Mouse (Mus musculus): ENCODE results near the gene Dynlt1b. TPM values are rescaled to one million over a fixed set of nuclear protein-coding genes. Genes with fewer than 3 reads are reported as not detected.
"Not testable (repeated sequence)": the region's sequence is repeated elsewhere in the genome, so short reads cannot be mapped to it uniquely, and the experiment has no call there.

Dynlt1b gene
- total and polyA plus RNA-seq, 2 experiments from 2014 or later = 264 to 558 TPM

DNA sequence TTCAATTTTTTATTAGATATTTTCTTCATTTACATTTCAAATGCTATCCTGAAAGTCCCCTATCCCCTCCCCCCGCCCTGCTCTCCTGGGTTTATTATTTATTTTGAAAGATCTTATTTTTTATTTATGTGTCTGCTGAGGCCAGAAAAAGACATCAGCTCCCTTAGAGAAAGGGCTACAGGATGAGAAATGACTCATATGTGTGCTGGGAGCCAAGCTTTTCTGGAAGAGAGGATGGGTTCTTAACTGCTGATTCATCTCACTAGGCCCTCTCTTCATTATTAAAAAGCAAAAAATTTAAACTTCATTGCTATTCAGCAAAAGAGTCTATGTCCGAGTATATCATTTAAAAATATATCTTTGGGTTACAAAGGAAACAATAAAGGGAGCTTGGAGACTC, 986 bp upstream of the Dynlt1b start:
- not testable (repeated sequence) for H3K4me3 ChIP-seq (ENCODE audit: low read depth, low read length); H3K9me3 ChIP-seq (replicated peaks; ENCODE audit: control insufficient read depth, low read length); H3K27me3 ChIP-seq (ENCODE audit: control insufficient read depth, insufficient read depth, low read length); H3K36me3 ChIP-seq (replicated peaks; ENCODE audit: control insufficient read depth, insufficient read depth, low read length); H3K4me2 ChIP-seq (ENCODE audit: low read depth, low read length); ATAC-seq (ENCODE audit: insufficient read depth, low read depth); H3K4me1 ChIP-seq (ENCODE audit: control insufficient read depth, insufficient read depth); H3K9ac ChIP-seq (replicated peaks; ENCODE audit: low read depth, low read length)
- peak overlapping the region; percentile 51; the same call in 1 of the 2 replicates for H3K27ac ChIP-seq (ENCODE audit: low read depth)
- 69% methylated on average over 2 of the region's 2 CpGs for WGBS
- DNase-seq (ENCODE audit: low spot score) = peak; percentile 13

DNA sequence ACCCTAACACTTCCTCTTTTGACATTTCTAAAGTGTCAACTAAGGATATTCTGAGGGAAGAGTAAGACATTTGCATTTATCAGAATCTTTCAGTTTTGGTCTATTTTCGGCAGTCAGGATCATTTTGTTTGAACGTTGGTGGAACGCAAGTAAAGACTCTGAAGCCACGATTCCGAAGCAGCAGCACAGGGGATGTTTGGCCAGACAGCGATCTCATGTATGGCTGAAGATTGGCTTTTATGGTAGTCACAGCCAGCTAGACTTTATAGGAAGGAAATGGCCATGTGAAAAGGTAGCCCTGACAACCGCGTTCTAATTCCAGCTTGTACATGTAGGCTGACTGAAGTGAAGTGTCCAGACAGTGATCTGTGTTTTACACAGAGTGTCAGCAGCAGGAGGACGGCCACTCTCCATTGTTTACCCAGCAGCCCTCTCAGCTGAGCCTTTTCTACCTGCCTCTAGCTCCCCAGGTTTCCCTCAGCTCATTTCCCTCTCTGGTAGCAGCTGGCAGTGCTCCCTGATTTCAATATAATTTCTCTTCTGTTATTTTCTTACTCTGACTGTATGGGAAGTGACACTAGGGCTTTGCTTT, 594 bp downstream of the Dynlt1b start:
- ATAC-seq (ENCODE audit: insufficient read depth, low read depth) = peak; percentile 31; the same call in 1 of the 2 replicates
- not testable (repeated sequence) for H3K36me3 ChIP-seq (replicated peaks; ENCODE audit: control insufficient read depth, insufficient read depth, low read length); H3K27me3 ChIP-seq (ENCODE audit: control insufficient read depth, insufficient read depth, low read length); DNase-seq (ENCODE audit: low spot score); H3K4me1 ChIP-seq (ENCODE audit: control insufficient read depth, insufficient read depth); H3K9me3 ChIP-seq (replicated peaks; ENCODE audit: control insufficient read depth, low read length)
- under 1% methylated on average over 6 of the region's 9 CpGs for WGBS
- Histone ChIP-seq H3K9ac (replicated peaks; ENCODE audit: low read depth, low read length) (peak overlapping the region; percentile 61), H3K4me3 (ENCODE audit: low read depth, low read length) (peak overlapping the region; percentile 56), H3K4me2 (ENCODE audit: low read depth, low read length) (peak overlapping the region; percentile 59), H3K27ac (ENCODE audit: low read depth) (peak overlapping the region; percentile 51)

DNA sequence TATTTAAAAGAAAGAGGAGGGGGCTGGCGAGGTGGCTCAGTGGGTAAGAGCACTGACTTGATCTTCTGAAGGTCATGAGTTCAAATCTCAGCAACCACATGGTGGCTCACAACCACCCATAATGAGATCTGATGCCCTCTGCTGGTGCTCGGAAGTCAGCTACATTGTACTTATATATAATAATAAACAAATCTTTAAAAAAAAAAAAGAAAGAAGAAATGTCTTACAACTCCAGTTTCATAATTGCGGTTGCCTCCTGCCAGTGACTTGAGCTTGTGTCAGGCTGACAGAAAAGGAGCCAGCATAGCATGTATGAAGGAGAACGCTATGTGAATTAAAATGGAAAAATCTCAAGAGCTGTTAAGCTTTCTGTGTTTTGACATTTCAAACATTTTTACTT, 2.5 kb downstream of the Dynlt1b start:
- not testable (repeated sequence) for H3K4me2 ChIP-seq (ENCODE audit: low read depth, low read length); H3K27ac ChIP-seq (ENCODE audit: low read depth); H3K9ac ChIP-seq (replicated peaks; ENCODE audit: low read depth, low read length); ATAC-seq (ENCODE audit: insufficient read depth, low read depth); H3K9me3 ChIP-seq (replicated peaks; ENCODE audit: control insufficient read depth, low read length); DNase-seq (ENCODE audit: low spot score); H3K4me3 ChIP-seq (ENCODE audit: low read depth, low read length); H3K27me3 ChIP-seq (ENCODE audit: control insufficient read depth, insufficient read depth, low read length); H3K4me1 ChIP-seq (ENCODE audit: control insufficient read depth, insufficient read depth); H3K36me3 ChIP-seq (replicated peaks; ENCODE audit: control insufficient read depth, insufficient read depth, low read length)
- WGBS = 93% methylated on average over 3 of the region's 4 CpGs

DNA sequence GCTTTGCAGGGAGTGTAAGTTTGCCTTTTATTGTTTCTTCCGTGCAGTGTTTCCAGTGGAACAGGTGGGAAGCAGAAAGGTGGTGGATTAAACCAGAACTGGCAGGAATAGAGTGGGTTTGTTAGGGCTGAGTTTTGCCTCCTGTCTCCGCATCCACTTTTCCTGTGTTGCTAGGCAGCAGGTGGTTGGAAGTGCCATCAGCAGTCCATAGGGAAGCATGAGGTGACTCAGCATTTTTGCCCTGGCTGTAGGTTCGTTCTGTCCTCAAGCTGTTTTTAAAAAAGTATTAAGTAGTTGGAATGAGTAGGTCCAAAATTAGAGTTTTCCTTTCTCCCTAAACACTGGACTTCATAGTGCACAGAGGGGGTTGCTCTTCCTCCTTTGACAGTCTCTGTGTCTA, 3.8 kb downstream of the Dynlt1b start:
- not testable (repeated sequence) for H3K9ac ChIP-seq (replicated peaks; ENCODE audit: low read depth, low read length); H3K4me3 ChIP-seq (ENCODE audit: low read depth, low read length); H3K36me3 ChIP-seq (replicated peaks; ENCODE audit: control insufficient read depth, insufficient read depth, low read length); H3K4me2 ChIP-seq (ENCODE audit: low read depth, low read length); H3K27me3 ChIP-seq (ENCODE audit: control insufficient read depth, insufficient read depth, low read length); DNase-seq (ENCODE audit: low spot score); H3K27ac ChIP-seq (ENCODE audit: low read depth); ATAC-seq (ENCODE audit: insufficient read depth, low read depth); H3K4me1 ChIP-seq (ENCODE audit: control insufficient read depth, insufficient read depth); H3K9me3 ChIP-seq (replicated peaks; ENCODE audit: control insufficient read depth, low read length)
- 77% methylated on average over 3 of the region's 3 CpGs for WGBS

DNA sequence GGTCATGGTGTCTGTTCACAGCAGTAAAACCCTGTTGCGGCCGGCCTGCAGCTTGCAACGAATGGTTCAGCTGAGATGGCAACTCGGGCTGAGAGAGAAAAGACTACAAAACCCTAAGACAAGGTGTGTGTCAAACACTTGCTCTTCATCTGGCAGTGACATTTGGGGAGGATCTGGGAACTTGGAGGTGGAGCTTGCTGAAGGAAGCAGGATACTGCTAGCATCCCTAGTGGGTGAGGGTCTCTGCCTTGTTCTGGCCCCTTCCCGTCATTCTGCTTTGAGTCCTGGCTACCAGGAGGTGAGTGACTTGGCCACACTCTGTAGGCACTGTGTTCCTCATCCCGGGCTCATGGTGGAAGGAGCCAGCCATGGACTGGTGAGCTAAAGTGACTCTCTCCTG, 8.2 kb downstream of the Dynlt1b start:
- H3K4me1 ChIP-seq (ENCODE audit: control insufficient read depth, insufficient read depth); DNase-seq (ENCODE audit: low spot score); H3K4me2 ChIP-seq (ENCODE audit: low read depth, low read length); H3K27me3 ChIP-seq (ENCODE audit: control insufficient read depth, insufficient read depth, low read length); H3K9ac ChIP-seq (replicated peaks; ENCODE audit: low read depth, low read length); H3K9me3 ChIP-seq (replicated peaks; ENCODE audit: control insufficient read depth, low read length); ATAC-seq (ENCODE audit: insufficient read depth, low read depth); H3K27ac ChIP-seq (ENCODE audit: low read depth); H3K4me3 ChIP-seq (ENCODE audit: low read depth, low read length); H3K36me3 ChIP-seq (replicated peaks; ENCODE audit: control insufficient read depth, insufficient read depth, low read length): not testable (repeated sequence)
- 76% methylated on average over 6 of the region's 6 CpGs for WGBS

DNA sequence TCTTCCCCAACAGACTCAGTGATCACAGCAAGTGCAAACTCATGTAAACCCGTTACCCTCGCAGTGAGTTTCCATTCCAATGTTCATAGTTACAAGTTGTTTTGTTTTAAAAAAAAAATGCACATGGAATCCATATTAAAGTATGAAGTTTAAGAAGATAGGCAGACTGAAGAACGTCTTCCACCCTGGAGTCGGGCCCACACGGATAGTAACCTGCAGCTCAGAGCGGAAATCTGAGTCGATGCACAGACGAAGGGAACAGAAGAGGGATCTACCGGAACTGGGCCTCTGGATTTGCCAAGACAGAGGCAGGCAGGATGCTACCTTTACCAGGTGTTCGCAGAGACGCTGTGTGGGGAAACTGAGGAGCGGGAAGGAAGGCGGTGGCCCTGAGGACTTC, 10.0 kb downstream of the Dynlt1b start:
- H3K4me3 ChIP-seq (ENCODE audit: low read depth, low read length); H3K9ac ChIP-seq (replicated peaks; ENCODE audit: low read depth, low read length); H3K36me3 ChIP-seq (replicated peaks; ENCODE audit: control insufficient read depth, insufficient read depth, low read length); H3K27me3 ChIP-seq (ENCODE audit: control insufficient read depth, insufficient read depth, low read length); ATAC-seq (ENCODE audit: insufficient read depth, low read depth); H3K27ac ChIP-seq (ENCODE audit: low read depth); H3K4me1 ChIP-seq (ENCODE audit: control insufficient read depth, insufficient read depth); H3K4me2 ChIP-seq (ENCODE audit: low read depth, low read length); H3K9me3 ChIP-seq (replicated peaks; ENCODE audit: control insufficient read depth, low read length); DNase-seq (ENCODE audit: low spot score): not testable (repeated sequence)
- WGBS = 90% methylated on average over 9 of the region's 13 CpGs

DNA sequence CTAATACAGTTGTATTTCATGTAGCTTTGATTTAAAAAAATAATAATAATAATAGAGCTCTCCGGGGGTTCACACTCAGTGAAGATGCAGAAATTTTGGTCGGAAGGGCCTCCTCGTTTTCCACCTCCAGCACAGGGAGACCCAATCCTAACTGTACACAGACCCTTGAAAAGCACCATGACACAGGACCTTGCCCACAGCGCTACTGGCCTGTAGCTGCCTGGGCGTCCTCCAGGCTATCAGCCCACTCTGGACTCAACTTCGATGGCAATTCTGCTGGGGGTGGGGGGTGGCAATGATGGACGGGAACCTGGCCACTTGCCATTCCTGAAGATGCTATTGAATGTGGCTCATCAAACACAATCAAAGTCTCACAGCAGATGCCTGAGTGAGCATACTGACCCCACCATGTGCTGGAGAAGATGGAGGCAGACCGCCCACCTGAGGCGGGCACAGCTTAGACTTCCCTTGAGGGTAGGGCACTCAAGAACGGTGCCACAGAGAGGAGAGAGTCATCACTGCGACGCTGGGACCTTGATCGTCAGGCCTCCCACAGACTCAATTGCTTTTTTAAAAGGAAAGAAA, 10.7 kb downstream of the Dynlt1b start:
- H3K9me3 ChIP-seq (replicated peaks; ENCODE audit: control insufficient read depth, low read length); ATAC-seq (ENCODE audit: insufficient read depth, low read depth); H3K4me3 ChIP-seq (ENCODE audit: low read depth, low read length); DNase-seq (ENCODE audit: low spot score); H3K4me1 ChIP-seq (ENCODE audit: control insufficient read depth, insufficient read depth); H3K9ac ChIP-seq (replicated peaks; ENCODE audit: low read depth, low read length); H3K27ac ChIP-seq (ENCODE audit: low read depth); H3K4me2 ChIP-seq (ENCODE audit: low read depth, low read length); H3K36me3 ChIP-seq (replicated peaks; ENCODE audit: control insufficient read depth, insufficient read depth, low read length); H3K27me3 ChIP-seq (ENCODE audit: control insufficient read depth, insufficient read depth, low read length): not testable (repeated sequence)
- 87% methylated on average over 13 of the region's 13 CpGs for WGBS

DNA sequence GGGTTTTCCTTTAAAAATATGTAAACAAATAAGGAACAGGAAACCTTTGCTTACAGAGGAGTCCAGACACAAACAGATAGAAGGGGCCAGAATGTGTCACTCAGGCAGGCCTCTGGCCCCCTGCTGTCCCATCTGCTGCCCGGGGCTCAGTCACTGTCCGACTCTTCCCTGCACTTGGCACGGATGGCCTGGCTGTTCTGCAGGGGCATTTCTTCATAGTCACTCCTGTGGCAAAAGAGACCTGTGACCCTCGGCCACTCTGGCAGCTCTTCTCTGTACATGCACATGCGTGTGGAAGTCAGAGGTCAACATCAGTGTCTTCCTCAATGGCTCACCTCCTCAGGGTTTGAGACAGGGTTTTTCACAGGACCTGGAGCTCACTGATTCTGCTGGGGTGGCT, 11.3 kb downstream of the Dynlt1b start:
- 88% methylated on average over 5 of the region's 5 CpGs for WGBS
- H3K27me3 ChIP-seq (ENCODE audit: control insufficient read depth, insufficient read depth, low read length); H3K9me3 ChIP-seq (replicated peaks; ENCODE audit: control insufficient read depth, low read length); DNase-seq (ENCODE audit: low spot score); H3K36me3 ChIP-seq (replicated peaks; ENCODE audit: control insufficient read depth, insufficient read depth, low read length); H3K27ac ChIP-seq (ENCODE audit: low read depth); H3K4me2 ChIP-seq (ENCODE audit: low read depth, low read length); H3K9ac ChIP-seq (replicated peaks; ENCODE audit: low read depth, low read length); H3K4me3 ChIP-seq (ENCODE audit: low read depth, low read length); ATAC-seq (ENCODE audit: insufficient read depth, low read depth); H3K4me1 ChIP-seq (ENCODE audit: control insufficient read depth, insufficient read depth): not testable (repeated sequence)

DNA sequence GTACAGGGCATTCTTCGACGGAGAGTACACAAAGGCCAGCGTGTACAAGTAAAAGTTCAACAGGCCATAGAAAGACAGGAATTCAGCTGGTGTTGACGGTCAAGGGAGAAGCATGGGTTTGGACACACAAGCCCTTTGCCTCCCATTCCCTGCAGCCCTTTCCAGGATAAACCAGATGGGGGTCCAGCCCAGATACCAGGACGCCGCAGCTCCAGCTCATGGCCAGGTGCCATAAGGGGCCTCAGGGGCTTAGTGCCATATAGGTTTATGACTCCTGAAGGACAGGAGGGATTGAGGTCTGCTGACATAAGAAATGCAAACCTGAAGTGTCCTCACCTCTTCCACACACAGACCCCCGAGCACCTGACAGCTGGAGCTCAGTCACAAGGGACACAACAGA, 12.6 kb downstream of the Dynlt1b start:
- ATAC-seq (ENCODE audit: insufficient read depth, low read depth); H3K4me3 ChIP-seq (ENCODE audit: low read depth, low read length); H3K27ac ChIP-seq (ENCODE audit: low read depth); H3K9me3 ChIP-seq (replicated peaks; ENCODE audit: control insufficient read depth, low read length); H3K4me2 ChIP-seq (ENCODE audit: low read depth, low read length); DNase-seq (ENCODE audit: low spot score); H3K36me3 ChIP-seq (replicated peaks; ENCODE audit: control insufficient read depth, insufficient read depth, low read length); H3K27me3 ChIP-seq (ENCODE audit: control insufficient read depth, insufficient read depth, low read length); H3K9ac ChIP-seq (replicated peaks; ENCODE audit: low read depth, low read length); H3K4me1 ChIP-seq (ENCODE audit: control insufficient read depth, insufficient read depth): not testable (repeated sequence)
- 90% methylated on average over 3 of the region's 7 CpGs for whole genome bisulfite sequencing
